Mouse (Mus musculus) G1E (cell line): Measurements from ENCODE around the gene Exo5. TPM values are rescaled to one million over a fixed set of nuclear protein-coding genes. Genes with fewer than 3 reads are reported as not detected.

Source experiments
- ATAC-seq: 2 replicates; pipeline ENCODE4 v1.8.0; 2016; ENCODE audit warnings: mild to moderate bottlenecking; ENCODE audit not compliant: insufficient number of reproducible peaks, poor library complexity, low FRiP score, severe bottlenecking; ENCODE audit errors: extremely low read depth
- DNase-seq: peaks from one replicate; pipeline ENCODE4 v3.0.0; 2012; ENCODE audit warnings: low spot score
- H3K27me3 ChIP-seq: 2 replicates; pipeline ENCODE4 v1.6.1; 2012; ENCODE audit warnings: mild to moderate bottlenecking, low read length, inconsistent platforms; ENCODE audit not compliant: insufficient read depth
- H3K36me3 ChIP-seq: replicated peaks from 2 replicates; pipeline ENCODE3; 2012; ENCODE audit warnings: mild to moderate bottlenecking, inconsistent platforms
- H3K4me1 ChIP-seq: 2 replicates; pipeline ENCODE4 v1.6.1; 2012; ENCODE audit warnings: low read depth, low read length, inconsistent platforms, mixed read lengths; ENCODE audit not compliant: insufficient read depth
- H3K4me3 ChIP-seq: 2 replicates; pipeline ENCODE4 v1.5.1; 2012; ENCODE audit warnings: low read depth, mild to moderate bottlenecking, inconsistent platforms, low read length, moderate library complexity, mixed read lengths
- H3K9me3 ChIP-seq: replicated peaks from 2 replicates; pipeline ENCODE4 v1.6.1; 2012; ENCODE audit warnings: inconsistent platforms
- CTCF ChIP-seq: IDR thresholded peaks from 2 replicates; pipeline ENCODE4 v1.5.1; 2012; ENCODE audit warnings: low read depth, low read length, inconsistent platforms, mixed read lengths
- GATA1 ChIP-seq: IDR thresholded peaks from 2 replicates; pipeline ENCODE4 v1.6.1; 2012; ENCODE audit warnings: borderline replicate concordance, low read length, inconsistent platforms, mixed read lengths
- GATA2 ChIP-seq: IDR thresholded peaks from 2 replicates; pipeline ENCODE4 v1.6.1; 2012; ENCODE audit warnings: low read depth, low read length, inconsistent platforms, borderline replicate concordance
- POLR2AphosphoS5 ChIP-seq: IDR thresholded peaks from 2 replicates; pipeline ENCODE4 v1.6.1; 2012; ENCODE audit warnings: low read depth, low read length, inconsistent platforms; ENCODE audit not compliant: insufficient replicate concordance
- TAL1 ChIP-seq: conservative IDR thresholded peaks from 2 replicates; pipeline ENCODE4 v1.6.1; 2012; ENCODE audit warnings: low read depth, low read length, inconsistent platforms, mixed read lengths
- polyA plus RNA-seq: library from polyadenylated mRNA; stranded (reverse); fragments of >175 nt; gene quantifications from 2 replicates; pipeline ENCODE4 v1.2.3, GENCODE M21; 2012
- total RNA-seq, 2 experiments: library from RNA; stranded (forward) in 1 of 2; stranded (reverse) in 1 of 2; fragments of 200-1000 nt in 1 of 2; fragments of >200 nt in 1 of 2; fragmentation: Nextera tagmentation in 1 of 2; gene quantifications; 2 replicates each; pipeline ENCODE4 v1.2.3; 2014 to 2017

The Exo5 gene
- total and polyA plus RNA-seq, 3 experiments = 5.5 to 12.6 (median 9.2) TPM

GRCm38 (mm10) chr4:120930736-120931135, 5.9 kb upstream of the Exo5 start:
- Histone ChIP-seq H3K27me3 (no peaks in the 10 kb centered on the region), H3K36me3 (peaks cover 41% of the 10 kb centered on the region), H3K4me3 (no peak overlapping the region), H3K4me1 (peaks cover 10% of the 10 kb centered on the region), H3K9me3 (peaks cover 16% of the 10 kb centered on the region)
- ATAC-seq = no peak
- DNase-seq = no peak
- TF ChIP-seq GATA2 (no peak), CTCF (no peak), GATA1 (no peak)

DNA sequence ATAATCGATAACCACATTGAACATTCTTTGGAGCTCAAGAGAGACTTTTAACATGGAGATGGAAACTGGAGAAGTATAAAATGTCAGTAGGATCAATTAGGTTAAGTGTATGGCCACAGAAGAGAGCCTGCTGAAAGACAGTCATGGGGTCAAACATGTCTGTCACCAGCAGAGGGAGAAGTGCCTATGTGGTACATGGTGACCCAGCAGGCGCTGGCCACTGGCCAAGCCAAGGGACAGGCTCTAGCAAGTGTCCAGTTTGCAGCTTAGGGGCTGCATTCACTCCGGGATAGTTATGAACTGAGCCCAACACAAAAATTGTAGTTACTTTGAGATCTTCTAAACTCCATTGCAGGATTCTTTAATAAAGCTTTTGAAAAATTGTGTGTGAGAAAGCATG, 3.9 kb upstream of the Exo5 start:
- Histone ChIP-seq H3K9me3 (peaks cover 16% of the 10 kb centered on the region), H3K4me3 (no peak overlapping the region), H3K27me3 (no peaks in the 10 kb centered on the region), H3K4me1 (peaks cover 14% of the 10 kb centered on the region), H3K36me3 (peaks cover 23% of the 10 kb centered on the region)
- ATAC-seq (no peak), DNase-seq (no peak)
- TF ChIP-seq GATA1 (no peak), POLR2AphosphoS5 (no peak), TAL1 (no peak), GATA2 (no peak), CTCF (no peak)

DNA sequence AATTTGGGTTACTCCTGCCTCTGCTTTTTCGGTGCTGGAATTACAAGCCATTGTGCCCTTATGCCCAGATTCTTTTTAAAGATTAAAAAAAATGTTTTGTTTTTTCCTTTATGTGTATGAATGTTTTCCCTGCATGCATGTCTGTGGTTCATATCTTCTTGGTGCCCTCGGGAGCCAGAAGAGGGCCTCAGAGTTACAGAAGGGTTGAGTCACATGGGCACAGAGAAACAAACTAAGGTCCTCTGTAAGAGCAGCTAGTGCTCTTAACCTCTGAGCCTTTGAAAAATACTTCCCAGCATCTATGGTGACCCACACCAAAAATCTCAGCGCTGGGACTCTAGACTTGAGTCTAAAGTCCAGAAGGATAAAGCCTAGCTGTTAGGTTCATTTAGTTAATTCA, 569 bp upstream of the Exo5 start:
- peaks cover 11% of the 10 kb centered on the region for H3K9me3 ChIP-seq
- no peak for TF ChIP-seq CTCF
- TF ChIP-seq TAL1 = no peak
- no peak for TF ChIP-seq POLR2AphosphoS5
- no peak for TF ChIP-seq GATA1
- TF ChIP-seq GATA2 = no peak

DNA sequence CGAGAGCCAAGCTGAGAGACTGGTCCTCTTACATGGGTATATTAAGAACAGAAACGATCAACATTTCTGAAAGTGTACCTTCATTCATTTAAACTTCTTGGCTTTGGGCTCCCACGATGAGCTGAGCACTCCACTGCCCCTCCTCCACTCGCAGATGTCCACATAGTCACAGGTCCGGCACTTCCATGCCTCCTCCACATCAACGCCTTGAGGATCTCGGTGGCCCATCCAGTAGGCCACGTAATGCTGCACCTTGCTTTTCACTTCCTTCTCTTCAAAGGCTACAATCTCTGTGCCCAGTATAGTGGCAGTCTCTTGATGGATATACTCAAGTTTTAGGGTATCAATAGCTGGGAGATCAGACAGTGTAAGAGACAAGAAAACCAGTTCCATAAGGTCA, 3.4 kb downstream of the Exo5 start:
- H3K36me3 ChIP-seq = peaks cover 27% of the 10 kb centered on the region
- H3K4me3 ChIP-seq = no peak overlapping the region
- ATAC-seq (no peak), DNase-seq (no peak)
- TF ChIP-seq TAL1 (no peak), GATA1 (no peak), POLR2AphosphoS5 (no peak), CTCF (no peak), GATA2 (no peak)
- H3K27me3 ChIP-seq = no peaks in the 10 kb centered on the region
- peaks cover under 1% of the 10 kb centered on the region; the same call in 1 of the 2 replicates for H3K9me3 ChIP-seq
- peaks cover 23% of the 10 kb centered on the region for H3K4me1 ChIP-seq

More for the DNA sequence above, 569 bp upstream of the Exo5 start:
- Histone ChIP-seq H3K4me1 (peaks cover 27% of the 10 kb centered on the region), H3K27me3 (no peaks in the 10 kb centered on the region), H3K36me3 (peaks cover 20% of the 10 kb centered on the region), H3K4me3 (peak overlapping the region; percentile 83)
- ATAC-seq (peak; percentile 72; the same call in 1 of the 2 replicates), DNase-seq (peak; percentile 37)

DNA sequence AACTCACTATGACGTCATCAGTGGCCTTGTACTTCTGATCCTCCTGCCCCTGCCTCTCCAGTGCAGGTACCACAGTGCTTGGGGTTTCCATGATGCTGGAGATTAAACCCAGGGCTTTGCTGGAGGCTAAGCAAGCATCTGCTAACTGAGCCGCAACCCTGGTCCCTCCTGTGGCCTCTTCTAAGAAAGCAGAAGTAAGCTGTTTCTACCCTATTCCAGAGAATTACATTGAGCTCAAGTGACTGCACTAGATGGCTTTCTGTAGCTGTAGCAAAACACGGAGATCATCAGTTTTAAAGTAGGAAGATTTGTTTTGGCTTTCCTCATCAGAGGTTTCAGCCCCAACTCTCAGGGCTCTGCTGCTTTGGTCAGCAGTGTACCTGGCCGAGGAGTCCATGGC, 10.3 kb downstream of the Exo5 start:
- peak; percentile 52 for DNase-seq
- H3K4me3 ChIP-seq = peak overlapping the region; percentile 34; the same call in 1 of the 2 replicates
- H3K9me3 ChIP-seq = no peaks in the 10 kb centered on the region
- H3K4me1 ChIP-seq = peaks cover 42% of the 10 kb centered on the region
- H3K36me3 ChIP-seq = peaks cover 3% of the 10 kb centered on the region
- TF ChIP-seq GATA2 (no peak), POLR2AphosphoS5 (no peak), CTCF (no peak), TAL1 (no peak), GATA1 (no peak)
- H3K27me3 ChIP-seq = no peaks in the 10 kb centered on the region
- ATAC-seq = peak; percentile 74

DNA sequence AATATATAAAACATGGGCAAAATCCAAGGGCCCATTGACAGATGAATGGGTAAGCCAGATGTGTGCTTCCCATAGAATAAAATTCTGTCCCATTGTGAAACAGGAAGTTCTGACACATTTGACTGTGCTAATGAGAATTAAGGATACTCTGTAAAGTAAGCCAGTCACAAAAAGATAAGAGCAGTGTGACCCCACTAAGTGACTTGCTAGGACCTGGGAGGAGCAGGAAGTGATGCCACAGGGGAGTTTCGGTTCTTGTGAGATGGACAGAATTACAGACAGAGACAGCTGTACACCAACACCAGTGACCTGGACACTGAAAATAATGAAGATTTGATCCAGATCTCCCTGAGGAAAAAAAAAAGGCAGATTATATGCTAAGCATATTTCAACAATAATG, 11.0 kb downstream of the Exo5 start:
- no peaks in the 10 kb centered on the region for H3K27me3 ChIP-seq
- no peaks in the 10 kb centered on the region for H3K36me3 ChIP-seq
- H3K4me1 ChIP-seq = peaks cover 43% of the 10 kb centered on the region
- H3K9me3 ChIP-seq = no peaks in the 10 kb centered on the region
- DNase-seq (no peak), ATAC-seq (peak; percentile 59; the same call in 1 of the 2 replicates)
- TF ChIP-seq CTCF = no peak
- H3K4me3 ChIP-seq = no peak overlapping the region

DNA sequence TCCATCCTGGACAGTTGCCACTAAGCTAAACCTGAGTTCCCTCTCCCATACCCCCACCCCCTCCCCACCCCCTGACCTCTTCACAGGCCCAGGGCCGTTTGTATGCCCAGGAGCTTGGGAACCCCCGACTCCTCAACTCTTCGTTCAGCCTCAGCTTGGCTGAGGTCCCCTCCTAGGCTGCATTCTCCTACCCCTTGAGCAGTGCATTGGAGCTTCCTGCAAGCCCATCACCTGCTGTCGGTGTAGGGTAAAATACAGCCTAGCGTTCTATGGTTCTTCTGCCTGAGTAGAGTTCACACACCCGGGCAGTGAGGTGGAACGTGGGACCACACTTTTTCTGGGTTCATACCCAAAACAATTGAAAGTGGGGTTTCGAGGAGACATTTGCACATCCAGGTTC, 11.4 kb downstream of the Exo5 start:
- no peak for TF ChIP-seq POLR2AphosphoS5
- no peak for TF ChIP-seq GATA1
- no peak for TF ChIP-seq GATA2
- no peak for TF ChIP-seq TAL1
- TF ChIP-seq CTCF = no peak
- H3K27me3 ChIP-seq = no peaks in the 10 kb centered on the region
- no peaks in the 10 kb centered on the region for H3K9me3 ChIP-seq
- H3K36me3 ChIP-seq = no peaks in the 10 kb centered on the region
- DNase-seq (no peak), ATAC-seq (no peak)
- H3K4me3 ChIP-seq = no peak overlapping the region
- H3K4me1 ChIP-seq = peaks cover 43% of the 10 kb centered on the region
